Mouse (Mus musculus) kidney, embryonic 16.5 days (tissue): ENCODE data around the gene Gm49322. TPM values are rescaled to one million over a fixed set of nuclear protein-coding genes. Genes with fewer than 3 reads are reported as not detected.

Experiments used
- ATAC-seq: fragments of 200-750 bp; cut with Nextera tagmentation; 2 replicates; pipeline ENCODE4 v1.8.0; 2017; ENCODE audit warnings: moderate TSS enrichment; ENCODE audit not compliant: low FRiP score, low TSS enrichment
- H3K27ac ChIP-seq: fragments of 300-500 bp; sonication (generic); 2 replicates; pipeline ENCODE4 v1.5.1; 2014; ENCODE audit warnings: low read length
- H3K27me3 ChIP-seq: fragments of 300-500 bp; sonication (generic); 2 replicates; pipeline ENCODE4 v1.6.1; 2014; ENCODE audit warnings: low read length, control low read depth, mixed read lengths; ENCODE audit not compliant: insufficient read depth
- H3K36me3 ChIP-seq: fragments of 300-500 bp; sonication (generic); 2 replicates; pipeline ENCODE4 v1.6.1; 2014; ENCODE audit warnings: low read length, control low read depth, mixed read lengths; ENCODE audit not compliant: insufficient read depth
- H3K4me1 ChIP-seq: fragments of 300-500 bp; sonication (generic); 2 replicates; pipeline ENCODE4 v1.6.1; 2014; ENCODE audit warnings: low read length, control low read depth, mixed read lengths; ENCODE audit not compliant: insufficient read depth
- H3K4me2 ChIP-seq: fragments of 300-500 bp; sonication (generic); replicated peaks from 2 replicates; pipeline ENCODE4 v1.6.1; 2014; ENCODE audit warnings: low read depth, low read length
- H3K4me3 ChIP-seq: fragments of 300-500 bp; sonication (generic); 2 replicates; pipeline ENCODE4 v1.5.1; 2014; ENCODE audit warnings: mild to moderate bottlenecking, low read length
- H3K9ac ChIP-seq: fragments of 300-500 bp; sonication (generic); replicated peaks from 2 replicates; pipeline ENCODE4 v1.6.1; 2014; ENCODE audit warnings: low read length
- H3K9me3 ChIP-seq: fragments of 300-500 bp; sonication (generic); 2 replicates; pipeline ENCODE4 v1.6.1; 2016; ENCODE audit warnings: low read length, control low read depth
- WGBS: fragments of 180-500 bp; shearing (Covaris S2); extraction: QIAGEN DNeasy Blood & Tissue Kit; methylation state at CpG from one replicate; pipeline ENCODE4 v1.1.7; 2014; 5-methylcytosine and 5-hydroxymethylcytosine counted together
- microRNA-seq: library from miRNA; unstranded; fragments of <30 nt; microRNA quantifications from one replicate; pipeline ENCODE4, GENCODE M21; 2016
- polyA plus RNA-seq: library from polyadenylated mRNA; unstranded; fragments of >200 nt; fragmentation: Nextera tagmentation; extraction: Ambion mirVana; gene quantifications from 2 replicates; pipeline ENCODE4 v1.2.1, GENCODE M21; 2015

Gm49322 gene
- polyA plus RNA-seq, 1 experiment from 2014 or later: 4.2 TPM

DNA sequence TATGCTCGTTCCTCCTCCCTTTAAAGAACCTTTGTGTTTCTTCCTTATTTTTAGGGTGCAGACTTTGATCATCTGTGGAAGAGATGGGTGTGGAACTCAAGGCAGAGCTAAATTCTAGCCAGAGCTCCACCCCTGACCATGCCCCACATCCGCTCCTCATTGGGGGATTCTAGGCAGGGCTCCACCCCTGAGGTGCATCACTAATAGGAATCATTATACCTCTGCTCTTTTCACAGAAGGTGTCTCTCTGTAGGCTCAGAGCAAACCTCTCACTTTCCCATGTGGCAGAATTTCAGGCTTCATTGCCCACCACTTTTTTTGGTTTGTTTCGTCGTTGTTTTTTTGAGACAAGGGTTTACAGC, 53.0 kb downstream of the Gm49322 start:
- Histone ChIP-seq H3K4me2 (0 out of 2 replicates have a peak overlapping the region, but pooled peaks have one; percentile 31), H3K36me3 (no peaks in the 10 kb centered on the region), H3K9ac (peak overlapping the region; percentile 51), H3K4me1 (peaks cover 42% of the 10 kb centered on the region), H3K27me3 (no peaks in the 10 kb centered on the region), H3K27ac (peak overlapping the region; percentile 37; the same call in 1 of the 2 replicates), H3K4me3 (no peak overlapping the region), H3K9me3 (no peaks in the 10 kb centered on the region)
- ATAC-seq: no peak
- 58% methylated on average over 4 of the region's 4 CpGs for WGBS

DNA sequence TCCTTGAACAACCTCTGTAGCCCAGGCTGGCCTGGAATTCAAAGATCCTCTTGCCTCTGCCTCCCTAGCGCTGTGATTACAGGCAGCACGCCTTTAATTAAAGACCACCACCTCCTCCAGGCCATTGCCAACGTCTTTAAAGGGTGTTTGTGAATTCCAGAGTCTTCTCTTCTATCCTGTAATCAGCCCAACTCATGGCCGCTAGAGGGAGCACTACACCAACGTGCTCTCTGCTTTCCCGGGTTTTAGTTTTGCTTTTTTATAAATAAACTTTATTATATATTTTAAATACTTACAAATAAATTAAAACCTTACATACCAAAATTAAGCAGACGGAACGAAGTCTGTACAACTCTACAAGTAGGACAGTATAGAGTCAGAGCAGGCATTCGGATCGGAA, 53.4 kb downstream of the Gm49322 start:
- Histone ChIP-seq H3K27ac (peak overlapping the region; percentile 37; the same call in 1 of the 2 replicates), H3K27me3 (no peaks in the 10 kb centered on the region), H3K9ac (peak overlapping the region; percentile 51), H3K4me1 (peaks cover 44% of the 10 kb centered on the region), H3K9me3 (no peaks in the 10 kb centered on the region), H3K36me3 (no peaks in the 10 kb centered on the region), H3K4me3 (peak overlapping the region; percentile 26), H3K4me2 (peak overlapping the region; percentile 31)
- no peak for ATAC-seq
- WGBS: 14% methylated on average over 10 of the region's 10 CpGs

DNA sequence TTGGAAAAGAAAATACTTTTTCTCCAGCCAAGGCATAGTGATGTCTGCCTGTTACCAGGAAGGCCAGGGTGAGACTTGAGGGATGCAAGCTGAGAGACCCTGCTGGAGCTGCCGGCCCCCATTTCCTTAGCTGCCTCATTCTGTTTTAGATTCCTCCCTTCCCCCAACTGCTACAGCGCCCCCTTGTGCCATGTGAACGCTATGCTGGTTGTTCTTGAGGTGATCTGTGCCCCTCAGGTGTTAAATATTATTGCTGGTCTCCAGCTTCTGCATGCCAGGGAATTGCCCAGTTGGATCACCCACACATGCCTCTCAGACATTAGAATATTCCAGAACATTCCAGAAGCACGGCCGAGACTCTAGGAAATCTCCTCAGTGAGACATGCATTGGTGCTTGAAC, 55.3 kb downstream of the Gm49322 start:
- Histone ChIP-seq H3K9ac (no peak overlapping the region), H3K36me3 (peaks cover 5% of the 10 kb centered on the region; the same call in 1 of the 2 replicates), H3K9me3 (no peaks in the 10 kb centered on the region), H3K4me2 (no peak overlapping the region), H3K27me3 (no peaks in the 10 kb centered on the region), H3K4me3 (no peak overlapping the region), H3K4me1 (peaks cover 48% of the 10 kb centered on the region), H3K27ac (no peak overlapping the region)
- whole genome bisulfite sequencing: 37% methylated on average over 5 of the region's 5 CpGs
- no peak for ATAC-seq

DNA sequence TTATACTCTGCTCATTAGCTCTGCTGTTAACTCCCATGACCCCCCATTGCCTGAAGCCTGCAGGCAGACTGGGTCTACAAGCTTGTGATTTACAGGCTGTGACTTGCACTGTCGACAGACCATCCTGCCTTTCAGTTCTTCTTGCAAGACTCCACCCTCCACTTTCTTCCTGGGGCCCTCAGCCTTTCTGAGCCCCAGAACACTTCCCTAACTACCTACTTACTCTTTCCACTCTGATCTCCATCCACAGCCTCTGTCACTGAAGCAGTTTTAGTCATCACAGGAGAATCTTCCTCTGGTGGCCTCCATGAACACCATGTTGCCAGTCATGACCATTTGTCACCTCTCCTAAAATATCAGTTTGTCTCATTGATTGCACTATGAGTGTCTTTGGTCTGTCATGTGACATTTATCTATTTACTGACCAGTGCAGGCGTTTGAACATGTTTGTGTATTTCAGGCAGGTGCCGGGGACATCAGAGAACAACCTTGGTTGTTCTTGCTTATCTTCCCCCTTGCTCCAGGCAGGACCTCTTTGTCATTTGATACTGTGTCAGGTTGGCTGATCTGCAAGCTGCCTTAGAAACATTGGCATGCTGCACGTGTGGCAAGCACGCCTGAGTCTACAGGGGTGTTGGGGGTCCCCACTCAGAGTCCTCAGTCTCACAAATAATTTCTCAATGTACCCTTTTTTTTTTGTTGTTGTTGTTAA, 57.8 kb downstream of the Gm49322 start:
- no peak overlapping the region for H3K4me2 ChIP-seq
- WGBS: 22% methylated on average over 5 of the region's 5 CpGs

DNA sequence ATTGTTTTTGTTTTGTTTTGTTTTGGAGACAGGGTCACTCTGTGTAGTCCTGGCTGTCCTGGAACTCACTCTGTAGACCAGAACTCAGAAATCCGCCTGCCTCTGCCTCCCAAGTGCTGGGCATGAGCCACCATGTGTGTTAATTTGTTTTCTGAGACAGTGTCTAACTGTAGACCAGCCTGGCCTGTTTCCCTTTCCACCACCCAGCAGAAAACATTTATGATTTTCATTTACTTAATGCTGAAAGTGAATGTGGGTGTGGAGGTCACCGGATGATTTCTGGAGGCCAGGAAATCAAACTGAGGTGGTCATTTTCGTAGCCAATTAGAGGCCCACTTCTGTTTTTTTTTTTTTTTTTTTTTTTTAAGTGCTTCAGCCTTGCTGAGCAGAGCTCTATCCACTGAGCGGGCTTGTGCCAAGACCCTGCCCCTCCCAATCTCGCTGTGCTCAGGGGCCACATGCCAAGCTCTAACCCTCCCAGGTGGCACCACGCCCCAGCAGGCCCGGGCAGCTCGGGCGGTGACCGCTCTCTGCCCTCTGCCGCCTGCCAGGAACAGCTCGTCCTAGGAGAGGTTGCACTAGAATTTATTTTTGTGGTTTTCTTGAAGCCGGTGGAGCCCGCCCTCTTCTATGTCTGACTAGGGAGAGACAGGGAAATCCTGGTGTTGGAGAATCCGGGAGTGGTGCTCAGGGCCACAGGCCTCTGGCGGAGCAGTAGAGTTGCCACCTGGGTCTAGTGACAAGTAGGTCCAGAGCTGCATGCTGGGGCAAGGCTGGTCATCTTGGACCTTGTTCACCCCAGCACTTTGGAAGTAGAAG, 58.6 kb downstream of the Gm49322 start:
- peak overlapping the region; percentile 57 for H3K9ac ChIP-seq
- H3K36me3 ChIP-seq: peaks cover 37% of the 10 kb centered on the region
- H3K9me3 ChIP-seq: no peaks in the 10 kb centered on the region
- ATAC-seq: peak; percentile 60
- peaks cover 40% of the 10 kb centered on the region for H3K4me1 ChIP-seq
- H3K4me3 ChIP-seq: peak overlapping the region; percentile 15; the same call in 1 of the 2 replicates
- H3K27ac ChIP-seq: peak overlapping the region; percentile 93
- H3K27me3 ChIP-seq: no peaks in the 10 kb centered on the region
- H3K4me2 ChIP-seq: peak overlapping the region; percentile 46
- WGBS: 11% methylated on average over 16 of the region's 16 CpGs

More for the DNA sequence above, 57.8 kb downstream of the Gm49322 start:
- Histone ChIP-seq H3K27ac (peak overlapping the region; percentile 93), H3K27me3 (no peaks in the 10 kb centered on the region), H3K4me3 (no peak overlapping the region), H3K4me1 (peaks cover 45% of the 10 kb centered on the region), H3K36me3 (peaks cover 30% of the 10 kb centered on the region), H3K9me3 (no peaks in the 10 kb centered on the region), H3K9ac (no peak overlapping the region)
- no peak for ATAC-seq

DNA sequence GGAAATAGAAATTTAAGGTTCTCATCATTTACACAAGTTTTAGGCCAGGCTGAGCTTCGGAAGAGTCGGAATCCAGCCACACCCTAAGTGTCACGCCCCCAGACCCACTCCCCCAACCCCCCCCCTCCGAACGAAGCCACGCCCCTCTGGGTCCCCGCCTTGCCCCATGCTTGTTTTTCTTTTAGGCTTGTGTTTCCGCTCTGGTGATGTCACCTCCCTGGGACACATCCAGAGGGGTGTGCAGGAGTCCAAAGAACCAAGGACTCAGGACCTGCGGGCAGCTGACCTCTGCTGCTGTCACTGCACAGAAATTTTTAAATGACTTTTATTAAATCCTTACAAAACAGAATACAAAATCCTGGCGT, 59.2 kb downstream of the Gm49322 start:
- H3K9me3 ChIP-seq: no peaks in the 10 kb centered on the region
- H3K27ac ChIP-seq: peak overlapping the region; percentile 93
- peaks cover 40% of the 10 kb centered on the region for H3K4me1 ChIP-seq
- H3K4me2 ChIP-seq: peak overlapping the region; percentile 46
- peak overlapping the region; percentile 15; the same call in 1 of the 2 replicates for H3K4me3 ChIP-seq
- H3K36me3 ChIP-seq: peaks cover 43% of the 10 kb centered on the region
- no peaks in the 10 kb centered on the region for H3K27me3 ChIP-seq
- peak; percentile 73 for ATAC-seq
- peak overlapping the region; percentile 57 for H3K9ac ChIP-seq
- WGBS: 3% methylated on average over 10 of the region's 10 CpGs

Small RNA genes within 50 kb of the gene (microRNA-seq; reads per million reads assigned to microRNA genes)
- gene Mir6912: not detected

Other genes with a start within 250 kb of the Gm49322 start
- gene Plk5, start 249.6 kb upstream of the Gm49322 start, polyA plus RNA-seq: 0.97 and 1.2 TPM in 2 replicates
- gene Mex3d, start 218.4 kb upstream of the Gm49322 start, polyA plus RNA-seq: 3.8 and 5.1 TPM in 2 replicates
- gene Mbd3, start 206.5 kb upstream of the Gm49322 start, polyA plus RNA-seq: 266 and 277 TPM in 2 replicates
- gene Uqcr11, start 199.2 kb upstream of the Gm49322 start, polyA plus RNA-seq: 840 and 906 TPM in 2 replicates
- 118 and 126 TPM in 2 replicates for gene Tcf3, start 172.4 kb upstream of the Gm49322 start, polyA plus RNA-seq
- not detected in 2 replicates for gene Onecut3, start 111.2 kb upstream of the Gm49322 start, polyA plus RNA-seq
- 0.32 and 0.34 TPM in 2 replicates for gene Atp8b3, start 66.9 kb upstream of the Gm49322 start, polyA plus RNA-seq
- gene Rexo1, start 44.5 kb upstream of the Gm49322 start, polyA plus RNA-seq: 27.2 and 29.8 TPM in 2 replicates
- 10.4 and 11.6 TPM in 2 replicates for gene Klf16, start 28.7 kb upstream of the Gm49322 start, polyA plus RNA-seq
- 86.5 and 89.2 TPM in 2 replicates for gene Abhd17a, start 15.7 kb upstream of the Gm49322 start, polyA plus RNA-seq
- 113 and 117 TPM in 2 replicates for gene Scamp4, start 3.1 kb upstream of the Gm49322 start, polyA plus RNA-seq
- gene Adat3, start 3.1 kb upstream of the Gm49322 start, polyA plus RNA-seq: 8.7 and 10.4 TPM in 2 replicates
- gene Csnk1g2, start 16.8 kb downstream of the Gm49322 start, polyA plus RNA-seq: 30.8 and 93.6 TPM in 2 replicates
- gene Btbd2, start 51.0 kb downstream of the Gm49322 start, polyA plus RNA-seq: 21.0 and 74.8 TPM in 2 replicates
- 71.1 and 108 TPM in 2 replicates for gene Mknk2, start 72.1 kb downstream of the Gm49322 start, polyA plus RNA-seq
- gene Mob3a, start 96.0 kb downstream of the Gm49322 start, polyA plus RNA-seq: 43.1 and 43.2 TPM in 2 replicates
- gene Izumo4, start 96.2 kb downstream of the Gm49322 start, polyA plus RNA-seq: 23.3 and 23.8 TPM in 2 replicates
- gene Ap3d1, start 136.2 kb downstream of the Gm49322 start, polyA plus RNA-seq: 67.7 and 68.8 TPM in 2 replicates
- gene Dot1l, start 149.2 kb downstream of the Gm49322 start, polyA plus RNA-seq: 17.3 and 20.7 TPM in 2 replicates
- gene Sf3a2, start 192.2 kb downstream of the Gm49322 start, polyA plus RNA-seq: 71.2 and 87.3 TPM in 2 replicates
- 123 and 129 TPM in 2 replicates for gene Plekhj1, start 192.6 kb downstream of the Gm49322 start, polyA plus RNA-seq
- 0.70 TPM in 1 of 2 replicates, not detected in the other for gene Amh, start 199.2 kb downstream of the Gm49322 start, polyA plus RNA-seq
- gene Jsrp1, start 207.5 kb downstream of the Gm49322 start, polyA plus RNA-seq: 4.5 and 4.6 TPM in 2 replicates
- 1,744 and 2,086 TPM in 2 replicates for gene Oaz1, start 220.6 kb downstream of the Gm49322 start, polyA plus RNA-seq
- gene Lingo3, start 238.0 kb downstream of the Gm49322 start, polyA plus RNA-seq: 0.66 and 0.71 TPM in 2 replicates
- gene Lsm7, start 249.2 kb downstream of the Gm49322 start, polyA plus RNA-seq: 248 and 262 TPM in 2 replicates
- 52.6 and 54.0 TPM in 2 replicates for gene Sppl2b, start 249.3 kb downstream of the Gm49322 start, polyA plus RNA-seq